Mouse (Mus musculus): Measurements from ENCODE around the gene Fhit. TPM values are rescaled to one million over a fixed set of nuclear protein-coding genes. Genes with fewer than 3 reads are reported as not detected.

Gene Fhit
- total and polyA plus RNA-seq, 2 experiments from 2014 or later = 9.9 to 11.8 TPM

DNA sequence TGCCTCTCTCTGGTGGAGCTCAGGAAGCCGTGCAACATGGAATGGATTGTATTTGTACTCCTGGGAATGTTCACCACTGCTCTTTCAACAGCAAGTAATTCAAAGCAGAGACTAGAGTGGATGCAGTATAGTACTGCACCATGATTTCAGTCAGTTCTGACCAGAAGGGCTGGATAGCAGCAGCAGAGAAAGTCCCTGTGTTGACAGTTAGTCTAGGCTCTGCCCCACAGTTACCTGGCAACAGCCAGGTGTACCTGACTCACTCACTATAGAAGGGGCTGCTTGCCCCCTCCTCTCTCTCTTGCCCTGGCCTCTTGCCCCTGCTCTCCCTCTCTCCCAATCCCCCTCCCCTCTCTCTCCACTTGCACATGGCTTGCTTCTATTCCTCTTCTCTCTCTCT, 1542.0 kb downstream of the Fhit start:
- ATAC-seq (ENCODE audit: low FRiP score) (no peak), DNase-seq (ENCODE audit: low spot score) (no peak)
- no peaks in the 10 kb centered on the region for H3K9me3 ChIP-seq (ENCODE audit: low read length)
- no peak overlapping the region for H3K4me2 ChIP-seq (ENCODE audit: low read depth, low read length, poor library complexity, severe bottlenecking)
- H3K36me3 ChIP-seq (ENCODE audit: insufficient read depth, low read length) = no peaks in the 10 kb centered on the region
- H3K9ac ChIP-seq (replicated peaks; ENCODE audit: low read length, poor library complexity, severe bottlenecking) = no peak overlapping the region
- no peak overlapping the region for H3K4me3 ChIP-seq (ENCODE audit: low read depth, low read length)
- 29% methylated on average over 1 of the region's 1 CpGs for WGBS
- H3K4me1 ChIP-seq (ENCODE audit: insufficient read depth, low read length) = no peaks in the 10 kb centered on the region
- no peak for TF ChIP-seq CTCF (IDR thresholded peaks at IDR 0.05)
- H3K27me3 ChIP-seq (ENCODE audit: insufficient read depth, low read length) = no peaks in the 10 kb centered on the region
- H3K27ac ChIP-seq (ENCODE audit: low read depth, low read length) = no peak overlapping the region

DNA sequence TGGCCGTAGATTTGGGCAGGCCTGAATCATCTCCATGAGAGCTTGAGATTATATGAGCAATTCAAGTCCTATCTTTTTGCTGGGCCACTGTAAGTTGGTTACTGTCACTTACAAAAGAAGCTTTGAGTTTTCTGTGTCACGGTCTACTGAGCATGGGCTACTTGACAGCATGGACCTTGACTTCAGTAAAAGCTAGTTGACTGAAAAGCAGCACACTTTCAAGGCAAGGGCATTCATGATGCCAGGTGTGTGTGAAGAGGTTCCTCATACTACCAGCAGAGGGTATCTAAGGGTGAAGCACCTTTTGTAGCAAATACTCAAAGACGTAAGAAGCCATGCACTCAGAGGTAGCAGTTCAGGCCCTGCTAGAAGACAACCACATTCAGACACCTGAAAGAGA, 1548.7 kb downstream of the Fhit start:
- TF ChIP-seq CTCF (IDR thresholded peaks at IDR 0.05) = peak; percentile 25; the same call in 1 of the 2 replicates
- Histone ChIP-seq H3K9ac (replicated peaks; ENCODE audit: low read length, poor library complexity, severe bottlenecking) (no peak overlapping the region), H3K9me3 (ENCODE audit: low read length) (no peaks in the 10 kb centered on the region), H3K4me2 (ENCODE audit: low read depth, low read length, poor library complexity, severe bottlenecking) (no peak overlapping the region), H3K27me3 (ENCODE audit: insufficient read depth, low read length) (no peaks in the 10 kb centered on the region), H3K36me3 (ENCODE audit: insufficient read depth, low read length) (no peaks in the 10 kb centered on the region), H3K4me3 (ENCODE audit: low read depth, low read length) (no peak overlapping the region), H3K27ac (ENCODE audit: low read depth, low read length) (no peak overlapping the region), H3K4me1 (ENCODE audit: insufficient read depth, low read length) (no peaks in the 10 kb centered on the region)
- WGBS = 91% methylated on average over 3 of the region's 3 CpGs
- no peak for DNase-seq (ENCODE audit: low spot score)
- ATAC-seq (ENCODE audit: low FRiP score) = no peak

- WGBS = 74% methylated on average over 7 of the region's 7 CpGs
- Histone ChIP-seq H3K27me3 (ENCODE audit: insufficient read depth, low read length) (no peaks in the 10 kb centered on the region), H3K4me2 (ENCODE audit: low read depth, low read length, poor library complexity, severe bottlenecking) (no peak overlapping the region), H3K4me3 (ENCODE audit: low read depth, low read length) (no peak overlapping the region), H3K4me1 (ENCODE audit: insufficient read depth, low read length) (no peaks in the 10 kb centered on the region), H3K36me3 (ENCODE audit: insufficient read depth, low read length) (no peaks in the 10 kb centered on the region), H3K27ac (ENCODE audit: low read depth, low read length) (no peak overlapping the region), H3K9me3 (ENCODE audit: low read length) (no peaks in the 10 kb centered on the region), H3K9ac (replicated peaks; ENCODE audit: low read length, poor library complexity, severe bottlenecking) (no peak overlapping the region)
- no peak for TF ChIP-seq CTCF (IDR thresholded peaks at IDR 0.05)
- no peak for ATAC-seq (ENCODE audit: low FRiP score)
- no peak for DNase-seq (ENCODE audit: low spot score)
Measured at GRCm38 (mm10) chr14:9609120-9609519, 1552.7 kb downstream of the Fhit start.

DNA sequence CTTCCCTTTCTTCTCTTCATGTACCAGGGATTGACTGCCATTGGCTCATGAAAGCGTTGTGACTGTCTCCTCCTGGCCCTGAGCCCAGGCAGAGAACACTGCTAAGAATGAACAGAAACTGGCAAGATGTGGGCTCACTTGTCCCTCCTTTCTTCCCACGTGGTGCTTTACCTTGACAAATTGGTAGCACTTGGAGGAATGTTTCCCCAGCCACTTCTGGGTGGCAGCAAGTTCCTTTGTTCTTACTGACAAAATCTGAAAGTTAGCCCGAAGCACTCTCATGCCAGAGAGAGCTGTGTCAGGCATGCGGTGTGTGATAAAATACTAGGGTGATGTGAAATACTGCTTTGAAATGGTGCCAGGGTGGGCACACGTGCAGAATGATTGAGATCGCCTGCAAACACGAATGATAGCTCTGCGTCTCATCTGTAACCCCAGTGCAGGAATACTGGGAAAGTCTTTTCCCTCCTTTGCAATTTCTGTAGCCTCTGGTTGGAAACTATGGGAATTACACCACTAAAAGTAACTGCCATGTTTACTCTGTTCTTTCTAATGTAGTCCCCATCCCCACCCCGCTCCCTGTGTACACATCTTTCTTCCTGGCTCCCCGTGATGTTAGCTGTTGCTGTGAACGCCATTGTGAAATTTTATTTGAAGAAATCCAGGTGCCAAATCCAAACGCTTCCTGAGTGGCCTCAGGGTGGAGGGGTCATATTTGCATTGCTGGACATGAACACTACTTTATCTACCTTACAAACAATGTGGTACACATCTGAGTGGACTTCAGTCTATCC, 1555.1 kb downstream of the Fhit start:
- peak; percentile 83 for ATAC-seq (ENCODE audit: low FRiP score)
- H3K4me2 ChIP-seq (ENCODE audit: low read depth, low read length, poor library complexity, severe bottlenecking) = no peak overlapping the region

DNA sequence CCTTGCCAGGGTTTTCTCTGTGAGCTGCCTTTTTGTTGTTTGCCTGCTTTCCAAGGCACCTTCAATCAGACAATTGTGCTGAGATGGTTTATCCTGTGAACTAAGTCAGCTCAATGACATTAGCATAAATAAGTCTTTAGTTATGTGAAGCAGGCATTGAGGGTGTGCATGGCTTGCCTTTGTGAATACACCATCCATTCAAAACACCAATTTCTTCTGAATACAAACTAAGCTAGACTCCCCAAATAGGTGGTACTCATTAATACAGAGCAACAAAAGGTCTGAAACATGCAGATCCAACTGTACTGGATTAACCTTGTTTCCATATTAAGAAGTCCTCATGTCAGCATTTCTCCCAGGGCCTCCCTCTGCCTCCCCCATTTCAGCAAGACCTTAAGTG, 1561.6 kb downstream of the Fhit start:
- no peak for ATAC-seq (ENCODE audit: low FRiP score)
- no peak for TF ChIP-seq CTCF (IDR thresholded peaks at IDR 0.05)

More for the DNA sequence above, 1555.1 kb downstream of the Fhit start:
- H3K27ac ChIP-seq (ENCODE audit: low read depth, low read length) = no peak overlapping the region
- H3K4me1 ChIP-seq (ENCODE audit: insufficient read depth, low read length) = no peaks in the 10 kb centered on the region
- no peaks in the 10 kb centered on the region for H3K36me3 ChIP-seq (ENCODE audit: insufficient read depth, low read length)
- H3K9ac ChIP-seq (replicated peaks; ENCODE audit: low read length, poor library complexity, severe bottlenecking) = no peak overlapping the region
- H3K4me3 ChIP-seq (ENCODE audit: low read depth, low read length) = no peak overlapping the region
- peak; percentile 73 for DNase-seq (ENCODE audit: low spot score)
- no peaks in the 10 kb centered on the region for H3K27me3 ChIP-seq (ENCODE audit: insufficient read depth, low read length)
- no peaks in the 10 kb centered on the region for H3K9me3 ChIP-seq (ENCODE audit: low read length)
- TF ChIP-seq CTCF (IDR thresholded peaks at IDR 0.05) = no peak
- WGBS = 49% methylated on average over 12 of the region's 12 CpGs

DNA sequence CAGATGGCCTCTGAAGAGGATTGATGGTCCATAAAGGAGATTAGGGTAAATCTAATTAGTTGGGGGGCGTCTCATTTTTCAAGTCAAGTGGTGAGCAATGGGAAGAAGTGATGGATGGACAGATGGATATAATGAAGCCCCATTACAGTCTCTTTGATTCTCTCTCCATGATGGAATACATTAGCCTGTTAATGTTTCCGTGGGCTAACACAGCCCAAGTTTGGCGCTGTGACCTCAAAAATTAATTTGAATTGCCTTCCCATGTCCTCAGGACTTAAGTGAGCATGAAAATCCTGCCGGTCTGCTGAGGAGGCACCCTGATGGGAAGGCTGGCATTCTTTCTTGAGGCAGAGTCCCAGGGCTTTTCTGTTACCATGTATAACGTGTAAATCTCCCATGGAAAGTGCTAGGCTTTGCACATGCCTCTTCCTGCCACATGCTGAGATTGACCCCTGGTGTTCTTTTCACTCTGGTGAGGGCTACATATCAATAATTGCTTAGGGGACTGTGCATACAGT, 1564.3 kb downstream of the Fhit start:
- H3K27me3 ChIP-seq (ENCODE audit: insufficient read depth, low read length) = no peaks in the 10 kb centered on the region
- DNase-seq (ENCODE audit: low spot score) (peak; percentile 81), ATAC-seq (ENCODE audit: low FRiP score) (no peak)
- TF ChIP-seq CTCF (IDR thresholded peaks at IDR 0.05) = no peak
- H3K4me3 ChIP-seq (ENCODE audit: low read depth, low read length) = no peak overlapping the region
- H3K36me3 ChIP-seq (ENCODE audit: insufficient read depth, low read length) = no peaks in the 10 kb centered on the region
- no peak overlapping the region for H3K9ac ChIP-seq (replicated peaks; ENCODE audit: low read length, poor library complexity, severe bottlenecking)
- H3K4me1 ChIP-seq (ENCODE audit: insufficient read depth, low read length) = no peaks in the 10 kb centered on the region
- no peak overlapping the region for H3K27ac ChIP-seq (ENCODE audit: low read depth, low read length)
- H3K4me2 ChIP-seq (ENCODE audit: low read depth, low read length, poor library complexity, severe bottlenecking) = no peak overlapping the region
- WGBS = 17% methylated on average over 5 of the region's 5 CpGs
- no peaks in the 10 kb centered on the region for H3K9me3 ChIP-seq (ENCODE audit: low read length)

More for the DNA sequence above, 1561.6 kb downstream of the Fhit start:
- no peak overlapping the region for H3K4me3 ChIP-seq (ENCODE audit: low read depth, low read length)
- H3K9me3 ChIP-seq (ENCODE audit: low read length) = no peaks in the 10 kb centered on the region
- no peaks in the 10 kb centered on the region for H3K27me3 ChIP-seq (ENCODE audit: insufficient read depth, low read length)
- no peak overlapping the region for H3K4me2 ChIP-seq (ENCODE audit: low read depth, low read length, poor library complexity, severe bottlenecking)
- H3K36me3 ChIP-seq (ENCODE audit: insufficient read depth, low read length) = no peaks in the 10 kb centered on the region
- no peaks in the 10 kb centered on the region for H3K4me1 ChIP-seq (ENCODE audit: insufficient read depth, low read length)
- DNase-seq (ENCODE audit: low spot score) = no peak
- no peak overlapping the region for H3K27ac ChIP-seq (ENCODE audit: low read depth, low read length)
- no peak overlapping the region for H3K9ac ChIP-seq (replicated peaks; ENCODE audit: low read length, poor library complexity, severe bottlenecking)

Measured in midbrain, postnatal 0 days (tissue).